Mouse (Mus musculus): Measurements from ENCODE around the gene Elk3.
"Not testable (repeated sequence)": the region's sequence is repeated elsewhere in the genome, so short reads cannot be mapped to it uniquely, and the experiment has no call there.

Gene Elk3

DNA sequence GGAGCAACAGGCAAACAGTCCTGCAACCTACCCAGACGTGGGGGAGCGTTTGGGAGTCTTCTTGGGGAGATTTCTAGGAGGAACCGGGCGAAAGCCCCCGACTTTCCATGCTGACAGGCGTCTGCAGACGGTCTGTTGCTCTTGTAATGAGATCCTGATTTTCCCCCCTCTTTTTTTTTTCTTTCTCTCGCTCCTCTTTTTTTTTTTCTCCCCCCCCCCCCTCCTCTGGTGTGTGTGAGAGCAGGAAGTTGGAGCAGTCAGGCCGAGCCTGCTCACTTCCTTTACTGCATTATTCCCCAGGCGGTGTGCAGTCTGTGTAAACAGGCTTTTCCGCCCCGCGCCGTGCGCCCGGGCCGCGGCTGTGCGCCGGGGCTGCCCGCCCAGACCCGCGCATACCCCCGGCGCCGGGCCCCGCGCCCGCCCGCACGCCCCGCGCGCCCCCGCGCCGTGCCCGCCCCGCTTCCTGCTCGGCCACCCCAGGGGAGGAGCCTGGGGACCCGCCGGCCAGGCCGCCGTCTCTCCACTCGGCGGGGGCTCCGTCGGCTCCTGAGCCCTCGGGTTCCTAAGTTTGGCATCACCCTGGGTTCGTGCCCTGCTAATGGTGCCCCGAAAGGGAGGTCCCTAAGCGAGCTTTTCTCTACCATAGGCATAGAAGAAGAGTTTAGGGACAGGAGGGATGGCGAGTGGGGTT is at the start of gene Elk3:
Elk3 (minus strand) TSS at position 415 of the 691 bp plus-strand sequence.
- DNase-seq, result peak; percentile 73 to 84

GRCm38 (mm10) chr10:93360623-93361022 is 49.7 kb upstream of the Elk3 start:
- DNase-seq, result no peak

DNA sequence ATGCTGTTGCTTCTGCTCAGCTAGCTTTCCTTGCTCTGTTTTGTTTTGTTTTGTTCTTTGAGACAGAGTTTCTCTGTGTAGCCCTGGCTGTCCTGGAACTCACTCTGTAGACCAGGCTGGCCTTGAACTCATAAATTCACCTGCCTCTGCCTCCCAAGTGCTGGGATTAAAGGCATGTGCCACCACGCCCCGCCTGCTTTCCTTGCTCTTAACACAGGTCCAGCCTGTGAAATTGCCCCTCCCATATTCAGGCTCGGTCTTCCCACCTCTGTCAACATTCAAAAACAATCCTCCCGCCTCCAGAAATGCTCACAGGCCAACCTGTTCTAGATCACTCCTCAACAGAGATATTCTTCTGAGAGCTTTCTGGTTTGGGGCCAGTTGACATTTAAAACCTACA is 49.3 kb upstream of the Elk3 start:
- DNase-seq, result not testable (repeated sequence)

DNA sequence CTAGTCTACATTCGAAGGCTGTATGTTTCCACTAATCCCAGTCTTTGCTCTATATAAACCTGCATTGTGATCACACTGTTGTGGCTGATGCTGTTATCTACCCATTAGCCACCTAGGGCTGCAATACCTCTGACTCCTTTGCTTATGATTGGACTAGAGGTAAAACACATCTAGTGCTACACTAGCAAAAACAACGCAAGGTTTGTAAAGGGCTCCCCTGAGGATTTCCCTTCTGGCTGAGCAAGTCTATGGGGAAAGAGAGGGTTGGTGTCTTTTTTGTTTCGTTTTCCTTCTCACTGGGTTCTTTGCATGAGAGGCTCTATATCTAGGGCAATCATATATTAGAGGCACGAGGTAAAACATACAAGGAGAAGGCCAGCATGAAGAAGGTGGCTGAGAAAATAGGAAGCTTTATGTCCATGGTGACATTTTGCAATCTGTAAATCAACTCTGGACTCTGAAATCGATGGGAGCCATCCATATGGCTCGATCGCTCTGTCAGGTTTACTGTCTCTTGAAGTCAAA is 48.5 kb upstream of the Elk3 start:
- DNase-seq, result no peak

GRCm38 (mm10) chr10:93358878-93359277 is 47.9 kb upstream of the Elk3 start:
- no peak for DNase-seq

GRCm38 (mm10) chr10:93357162-93357561 is 46.2 kb upstream of the Elk3 start:
- DNase-seq, result no peak

GRCm38 (mm10) chr10:93356122-93356521 is 45.2 kb upstream of the Elk3 start:
- no peak for DNase-seq

DNA sequence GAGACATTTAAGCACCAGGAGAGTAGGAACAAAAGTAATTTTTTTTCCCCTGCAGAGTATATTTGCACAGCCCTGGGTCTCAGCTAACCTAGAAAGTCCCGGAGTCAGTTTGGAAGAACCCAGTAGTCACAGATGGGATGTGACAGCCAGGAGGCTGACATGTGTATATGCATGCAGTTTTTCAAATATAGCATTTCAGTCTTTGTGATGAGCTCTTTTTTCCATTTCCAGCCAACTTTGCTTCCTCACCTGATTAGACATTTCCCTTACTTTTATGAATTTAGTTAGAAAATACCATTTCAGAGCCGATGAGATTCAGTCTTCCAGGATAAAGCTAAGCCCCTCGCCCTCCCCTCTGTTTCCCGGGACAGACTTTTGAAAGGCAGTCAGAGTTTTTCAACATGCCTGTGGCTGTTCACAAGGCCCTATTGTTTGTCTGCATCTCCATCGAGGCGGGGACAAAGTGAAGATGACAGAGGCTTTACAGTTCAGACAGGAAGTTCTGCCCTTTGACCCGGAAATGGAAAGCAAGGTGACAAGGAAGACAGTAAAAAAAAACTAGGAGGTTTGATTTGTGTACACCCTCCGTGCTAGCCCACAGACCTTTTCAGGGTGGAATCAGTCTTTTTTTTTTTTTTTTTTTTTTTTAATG is 44.5 kb upstream of the Elk3 start:
- no peak for DNase-seq

- DNase-seq, result no peak
Measured at GRCm38 (mm10) chr10:93353545-93354326, 42.8 kb upstream of the Elk3 start.

GRCm38 (mm10) chr10:93347918-93348505 is 37.1 kb upstream of the Elk3 start:
- no peak for DNase-seq

- no peak for DNase-seq
Measured at GRCm38 (mm10) chr10:93347387-93347786, 36.5 kb upstream of the Elk3 start.

DNA sequence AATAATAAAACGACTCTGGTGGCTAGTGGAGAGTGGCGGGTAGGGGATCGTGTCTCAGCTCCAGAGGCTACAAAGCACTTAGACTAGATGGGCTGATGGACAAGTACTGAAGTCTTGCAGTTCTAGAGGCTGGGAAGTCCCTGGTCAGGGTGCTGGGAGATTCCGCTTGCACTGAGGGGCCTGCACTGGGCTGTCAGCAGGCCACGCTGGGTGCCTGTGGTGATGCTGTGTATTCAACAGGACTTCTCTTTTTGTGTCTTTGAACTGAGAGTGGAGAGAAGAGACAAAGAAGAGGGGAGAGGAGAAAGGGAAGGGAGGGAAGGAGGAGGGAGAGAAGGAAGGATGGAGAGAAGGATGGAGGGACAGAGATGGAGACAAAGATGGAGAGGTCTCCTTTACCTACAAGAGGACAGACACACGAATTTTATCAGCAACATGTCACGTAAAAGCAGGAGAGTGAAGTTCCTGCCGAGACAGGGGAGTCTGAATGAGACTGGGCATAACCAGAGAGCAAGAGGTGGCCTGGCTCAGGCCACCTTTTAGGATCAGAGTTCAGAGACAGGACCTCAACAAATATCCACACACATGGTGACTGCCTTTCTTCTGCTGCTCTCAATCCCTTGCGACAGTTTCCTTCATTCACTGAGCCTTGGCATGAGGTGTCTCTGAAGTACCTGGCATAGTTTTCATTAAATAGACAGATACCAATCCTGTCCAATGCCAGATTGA is 35.4 kb upstream of the Elk3 start:
- no peak for DNase-seq

- no peak for DNase-seq
Measured at GRCm38 (mm10) chr10:93345497-93345896, 34.6 kb upstream of the Elk3 start.

DNA sequence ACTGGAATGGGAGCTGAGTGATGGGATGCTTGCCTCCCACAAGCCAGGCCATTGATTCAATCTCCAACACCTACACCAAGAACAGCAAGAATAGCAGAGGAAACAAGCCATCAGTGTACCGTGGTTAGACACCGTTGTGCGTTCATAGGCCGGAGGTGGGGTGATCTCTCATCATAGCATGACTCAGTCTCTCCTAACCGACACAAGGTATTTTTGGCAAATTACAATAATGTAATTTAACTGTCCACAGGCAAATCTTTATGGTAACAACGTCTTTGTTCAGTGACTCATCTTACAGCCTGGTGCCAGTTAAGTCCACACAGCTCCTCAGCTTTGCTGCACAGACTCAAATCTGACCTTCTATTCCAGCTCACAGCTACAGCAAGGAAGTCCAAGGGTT is 32.5 kb upstream of the Elk3 start:
- no peak for DNase-seq

DNA sequence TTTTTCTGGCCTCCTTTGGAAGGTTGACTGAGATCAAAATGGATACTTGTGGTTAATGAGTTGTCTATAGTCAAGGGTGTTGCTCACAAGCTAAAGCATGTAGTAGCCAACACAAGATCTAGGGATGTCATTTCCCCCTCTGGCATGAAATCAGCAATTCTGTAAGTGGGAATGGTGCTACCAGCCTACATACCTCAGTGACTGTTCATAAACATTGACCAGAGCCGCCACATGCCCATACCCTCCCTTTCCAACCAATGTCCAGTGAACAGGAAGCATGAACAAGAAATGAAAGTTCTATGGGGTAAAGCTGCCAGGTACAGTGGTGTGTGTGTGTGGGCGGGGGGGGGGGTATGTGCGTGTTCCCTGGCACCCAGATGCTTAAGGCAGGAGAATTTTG is 32.1 kb upstream of the Elk3 start:
- no peak for DNase-seq

GRCm38 (mm10) chr10:93338526-93338925 is 27.6 kb upstream of the Elk3 start:
- no peak for DNase-seq

DNA sequence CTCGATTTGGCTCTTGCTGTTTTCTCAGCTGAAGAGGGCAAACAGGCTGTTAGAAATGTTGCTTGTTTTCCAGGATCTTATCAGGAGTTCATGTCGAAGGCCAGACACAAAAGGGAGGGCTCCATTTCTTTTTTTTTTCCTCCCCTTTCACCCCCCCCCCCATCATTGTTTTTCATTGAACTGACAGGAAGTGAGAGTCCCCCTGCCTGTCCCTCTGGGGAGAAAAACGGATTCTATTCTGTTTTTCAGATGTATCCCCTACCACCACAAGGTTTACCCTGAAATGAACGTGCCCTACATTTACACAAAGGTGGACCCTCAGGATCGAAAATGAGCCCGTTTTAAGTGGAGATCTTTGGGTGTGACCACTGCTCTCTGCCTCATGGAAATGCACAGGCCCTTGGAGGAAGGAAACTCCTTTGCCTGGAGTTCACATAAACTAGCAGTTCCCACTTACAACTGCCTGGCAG is 25.6 kb upstream of the Elk3 start:
- DNase-seq, result no peak

- peak in 1 of 2 experiments; percentile 25 for DNase-seq
Measured at GRCm38 (mm10) chr10:93335828-93336461, 25.0 kb upstream of the Elk3 start.

- DNase-seq, result no peak
Measured at GRCm38 (mm10) chr10:93335001-93335400, 24.1 kb upstream of the Elk3 start.

DNA sequence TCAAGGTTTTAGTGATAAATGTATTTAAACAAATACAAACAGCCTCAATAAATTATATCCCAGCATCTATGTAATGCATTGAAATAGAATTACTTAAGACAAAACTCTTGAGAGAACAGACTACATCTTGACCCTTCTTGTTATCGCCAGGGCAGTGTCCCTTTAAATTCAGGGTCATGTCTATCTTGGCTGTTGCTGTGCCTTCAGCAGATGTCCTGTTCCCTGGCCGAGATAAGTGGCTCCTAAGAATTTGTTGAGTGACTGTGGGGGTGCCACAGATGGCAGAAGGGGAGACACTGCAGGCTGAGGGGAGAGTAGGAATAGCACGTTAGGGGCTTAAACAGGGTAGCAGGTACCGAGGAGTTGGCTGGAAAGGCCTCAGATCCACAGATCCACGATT is 22.3 kb upstream of the Elk3 start:
- DNase-seq, result no peak

GRCm38 (mm10) chr10:93332261-93332809 is 21.4 kb upstream of the Elk3 start:
- DNase-seq, result no peak

DNA sequence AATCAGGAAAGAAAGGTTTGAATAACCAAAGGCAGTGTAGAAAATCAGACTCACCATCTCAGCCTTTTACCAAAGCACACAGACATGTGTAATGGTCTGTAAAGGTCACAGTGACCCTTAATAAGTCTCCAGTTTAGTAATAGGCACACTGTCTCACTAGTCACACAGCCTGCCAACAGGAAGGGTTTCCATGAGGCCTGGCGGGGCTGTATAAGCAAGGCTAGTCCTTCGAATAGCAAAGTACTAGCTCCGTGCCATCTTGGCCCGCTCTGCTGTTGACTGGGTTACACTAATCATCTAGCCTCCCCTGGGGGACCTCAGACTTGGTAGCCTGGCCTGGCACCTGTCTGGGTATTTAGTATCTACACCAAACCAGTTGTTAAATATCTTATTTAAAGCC is 20.6 kb upstream of the Elk3 start:
- DNase-seq, result no peak
